Mouse (Mus musculus) MEL (cell line): ENCODE data around the gene Vrk3.

Experiments used
- BHLHE40 ChIP-seq: IDR thresholded peaks from 2 replicates; pipeline ENCODE4 v1.6.1; 2012; ENCODE audit warnings: low read depth, mild to moderate bottlenecking, inconsistent platforms, low read length, improper control_type of control experiment, borderline replicate concordance
- CHD2 ChIP-seq: IDR thresholded peaks from 2 replicates; pipeline ENCODE4 v1.6.1; 2011; ENCODE audit warnings: low read length, improper control_type of control experiment
- CTCF ChIP-seq, 3 experiments: IDR thresholded peaks in 2 of 3; conservative IDR thresholded peaks in 1 of 3; 2 replicates each; pipeline ENCODE4 v1.5.1; 2011 to 2012; ENCODE audit warnings: low read length in 3 of 3, low read depth in 2 of 3, mild to moderate bottlenecking in 2 of 3, improper control_type of control experiment in 1 of 3, inconsistent platforms in 1 of 3, mixed read lengths in 1 of 3, moderate library complexity in 1 of 3; ENCODE audit not compliant: control insufficient read depth in 1 of 3, insufficient read depth in 1 of 3, poor library complexity in 1 of 3, severe bottlenecking in 1 of 3
- GABPA ChIP-seq: IDR thresholded peaks from 2 replicates; pipeline ENCODE4 v1.6.1; 2012; ENCODE audit warnings: low read depth, mild to moderate bottlenecking, inconsistent platforms, low read length, improper control_type of control experiment, moderate library complexity
- MAFK ChIP-seq: IDR thresholded peaks from 2 replicates; pipeline ENCODE4 v1.6.1; 2011; ENCODE audit warnings: low read depth, mild to moderate bottlenecking, low read length, improper control_type of control experiment, borderline replicate concordance
- MEF2A ChIP-seq: IDR thresholded peaks from 2 replicates; pipeline ENCODE4 v1.6.1; 2014; ENCODE audit warnings: low read depth, mild to moderate bottlenecking, inconsistent platforms, low read length, improper control_type of control experiment; ENCODE audit not compliant: poor library complexity, insufficient replicate concordance, severe bottlenecking; ENCODE audit errors: extremely low read depth
- MYC ChIP-seq: IDR thresholded peaks from 2 replicates; pipeline ENCODE4 v1.6.1; 2011; ENCODE audit warnings: low read depth, mild to moderate bottlenecking, low read length, improper control_type of control experiment, moderate library complexity
- POLR2A ChIP-seq, 2 experiments: IDR thresholded peaks; 2 replicates each; pipeline ENCODE4 v1.6.1; 2011 to 2012; ENCODE audit warnings: low read length in 2 of 2, mild to moderate bottlenecking in 2 of 2, control low read depth in 1 of 2, improper control_type of control experiment in 1 of 2, low read depth in 1 of 2, moderate library complexity in 1 of 2; ENCODE audit not compliant: control insufficient read depth in 1 of 2, insufficient read depth in 1 of 2, poor library complexity in 1 of 2
- RAD21 ChIP-seq: IDR thresholded peaks from 2 replicates; pipeline ENCODE4 v1.6.1; 2011; ENCODE audit warnings: mild to moderate bottlenecking, low read depth, low read length, improper control_type of control experiment
- RCOR1 ChIP-seq: IDR thresholded peaks from 2 replicates; pipeline ENCODE4 v1.6.1; 2012; ENCODE audit warnings: low read depth, mild to moderate bottlenecking, inconsistent platforms, low read length, improper control_type of control experiment
- TAL1 ChIP-seq: IDR thresholded peaks from 2 replicates; pipeline ENCODE4 v1.6.1; 2012; ENCODE audit warnings: mild to moderate bottlenecking, inconsistent platforms, low read length, moderate library complexity, mixed read lengths
- TBP ChIP-seq: IDR thresholded peaks from 2 replicates; pipeline ENCODE4 v1.8.0; 2011; ENCODE audit warnings: low read depth, low read length, improper control_type of control experiment
- USF2 ChIP-seq, 2 experiments: IDR thresholded peaks; 2 replicates each; pipeline ENCODE4 v1.6.1; 2011 to 2012; ENCODE audit warnings: improper control_type of control experiment in 2 of 2, low read length in 2 of 2, borderline replicate concordance in 1 of 2, inconsistent platforms in 1 of 2, low read depth in 1 of 2, mild to moderate bottlenecking in 1 of 2; ENCODE audit not compliant: insufficient read depth in 1 of 2

- no peak for TF ChIP-seq USF2 (IDR thresholded peaks at IDR 0.05; ENCODE audit: borderline replicate concordance in 1 of 2, insufficient read depth in 1 of 2, low read depth in 1 of 2, low read length in 2 of 2)
- no peak for TF ChIP-seq CTCF (IDR thresholded peaks at IDR 0.05 in 2 of 3, conservative IDR thresholded peaks at IDR 0.05 in 1 of 3; ENCODE audit: control insufficient read depth in 1 of 3, insufficient read depth in 1 of 3, low read depth in 2 of 3, low read length in 3 of 3, poor library complexity in 1 of 3, severe bottlenecking in 1 of 3)
- TF ChIP-seq POLR2A (IDR thresholded peaks at IDR 0.05; ENCODE audit: control insufficient read depth in 1 of 2, insufficient read depth in 1 of 2, low read depth in 1 of 2, low read length in 2 of 2, poor library complexity in 1 of 2): no peak
- TF ChIP-seq RCOR1: no peak
- TF ChIP-seq GABPA: no peak
- no peak for TF ChIP-seq CHD2
- no peak for TF ChIP-seq MAFK
- TF ChIP-seq RAD21: no peak
- TF ChIP-seq MYC: no peak
- no peak for TF ChIP-seq TBP
- TF ChIP-seq MEF2A: no peak
- no peak for TF ChIP-seq TAL1
- TF ChIP-seq BHLHE40: no peak
Measured at GRCm38 (mm10) chr7:44819863-44820262, 71.7 kb downstream of the Vrk3 start.
